Mouse (Mus musculus): ENCODE data around the gene Lrp1. TPM values are rescaled to one million over a fixed set of nuclear protein-coding genes. Genes with fewer than 3 reads are reported as not detected.

The Lrp1 gene
- polyA plus RNA-seq, 1 experiment, result 0.06 TPM

GRCm38 (mm10) chr10:127569450-127569849, 51.5 kb downstream of the Lrp1 start:
- no peak for TF ChIP-seq GATA1 (IDR thresholded peaks at IDR 0.05; ENCODE audit: low read length)

- TF ChIP-seq GATA1 (IDR thresholded peaks at IDR 0.05; ENCODE audit: low read length), result no peak
These were observed 54.2 kb downstream of the Lrp1 start for GRCm38 (mm10) chr10:127566553-127567326.

- TF ChIP-seq GATA1 (IDR thresholded peaks at IDR 0.05; ENCODE audit: low read length), result no peak
These were observed 56.6 kb downstream of the Lrp1 start for GRCm38 (mm10) chr10:127564301-127564700.

GRCm38 (mm10) chr10:127563840-127564239, 57.1 kb downstream of the Lrp1 start:
- no peak for TF ChIP-seq GATA1 (IDR thresholded peaks at IDR 0.05; ENCODE audit: low read length)

GRCm38 (mm10) chr10:127561145-127561544, 59.8 kb downstream of the Lrp1 start:
- no peak for TF ChIP-seq GATA1 (IDR thresholded peaks at IDR 0.05; ENCODE audit: low read length)

- no peak for TF ChIP-seq GATA1 (IDR thresholded peaks at IDR 0.05; ENCODE audit: low read length)
These were observed 63.6 kb downstream of the Lrp1 start for GRCm38 (mm10) chr10:127557397-127557796.

- no peak for TF ChIP-seq GATA1 (IDR thresholded peaks at IDR 0.05; ENCODE audit: low read length)
These were observed 65.2 kb downstream of the Lrp1 start for GRCm38 (mm10) chr10:127555703-127556102.

- TF ChIP-seq GATA1 (IDR thresholded peaks at IDR 0.05; ENCODE audit: low read length), result no peak
These were observed 71.1 kb downstream of the Lrp1 start for GRCm38 (mm10) chr10:127549892-127550291.

GRCm38 (mm10) chr10:127548236-127548635, 72.7 kb downstream of the Lrp1 start:
- no peak for TF ChIP-seq GATA1 (IDR thresholded peaks at IDR 0.05; ENCODE audit: low read length)

GRCm38 (mm10) chr10:127546505-127546904, 74.4 kb downstream of the Lrp1 start:
- no peak for TF ChIP-seq GATA1 (IDR thresholded peaks at IDR 0.05; ENCODE audit: low read length)

- no peak for TF ChIP-seq GATA1 (IDR thresholded peaks at IDR 0.05; ENCODE audit: low read length)
These were observed 76.6 kb downstream of the Lrp1 start for GRCm38 (mm10) chr10:127544375-127544774.

- no peak for TF ChIP-seq GATA1 (IDR thresholded peaks at IDR 0.05; ENCODE audit: low read length)
These were observed 77.0 kb downstream of the Lrp1 start for GRCm38 (mm10) chr10:127543916-127544315.

- TF ChIP-seq GATA1 (IDR thresholded peaks at IDR 0.05; ENCODE audit: low read length), result no peak
These were observed 78.2 kb downstream of the Lrp1 start for GRCm38 (mm10) chr10:127542720-127543119.

- no peak for TF ChIP-seq GATA1 (IDR thresholded peaks at IDR 0.05; ENCODE audit: low read length)
These were observed 78.9 kb downstream of the Lrp1 start for GRCm38 (mm10) chr10:127542084-127542483.

GRCm38 (mm10) chr10:127541510-127541909, 79.4 kb downstream of the Lrp1 start:
- no peak for TF ChIP-seq GATA1 (IDR thresholded peaks at IDR 0.05; ENCODE audit: low read length)

GRCm38 (mm10) chr10:127537854-127538583, 82.9 kb downstream of the Lrp1 start:
- no peak for TF ChIP-seq GATA1 (IDR thresholded peaks at IDR 0.05; ENCODE audit: low read length)
